Mouse (Mus musculus): ENCODE results near the gene Olfr787. TPM values are rescaled to one million over a fixed set of nuclear protein-coding genes. Genes with fewer than 3 reads are reported as not detected.

Olfr787 gene
- not detected in 2 replicates for polyA plus RNA-seq (2015; fragmentation: Nextera tagmentation; extraction: Ambion mirVana)

GRCm38 (mm10) chr10:129461562-129461961, at the start of gene Olfr787:
TSS of gene Olfr787 (plus strand) at chr10:129461862.
- Histone ChIP-seq H3K9ac (replicated peaks) (no peak within 1 kb of the TSS), H3K27me3 (replicated peaks) (no peaks in the 10 kb centered on the region), H3K36me3 (no peaks in the 10 kb centered on the region), H3K9me3 (replicated peaks) (no peaks in the 10 kb centered on the region), H3K4me1 (no peaks in the 10 kb centered on the region), H3K4me3 (replicated peaks) (no peak within 1 kb of the TSS), H3K27ac (replicated peaks) (no peak within 1 kb of the TSS), H3K4me2 (no peak within 1 kb of the TSS)
- 84% methylated on average over 3 of the region's 3 CpGs for whole genome bisulfite sequencing
- no peak for ATAC-seq (ENCODE audit: low FRiP score)

GRCm38 (mm10) chr10:129427006-129427405, 34.7 kb upstream of the Olfr787 start, which contains the start of gene Olfr786:
TSS of gene Olfr786 (plus strand) at chr10:129427306.
- no peak within 1 kb of the TSS for H3K4me3 ChIP-seq (replicated peaks)
- ATAC-seq (ENCODE audit: low FRiP score), result no peak
- H3K27me3 ChIP-seq (replicated peaks), result no peaks in the 10 kb centered on the region
- no peaks in the 10 kb centered on the region for H3K36me3 ChIP-seq
- no peak within 1 kb of the TSS for H3K4me2 ChIP-seq
- no peaks in the 10 kb centered on the region for H3K9me3 ChIP-seq (replicated peaks)
- H3K27ac ChIP-seq (replicated peaks), result no peak within 1 kb of the TSS
- no peaks in the 10 kb centered on the region for H3K4me1 ChIP-seq
- no peak within 1 kb of the TSS for H3K9ac ChIP-seq (replicated peaks)

GRCm38 (mm10) chr10:129470698-129471097, 9.0 kb downstream of the Olfr787 start, which contains the start of gene Olfr788:
TSS of gene Olfr788 (plus strand) at chr10:129470998.
- Histone ChIP-seq H3K27me3 (replicated peaks) (no peaks in the 10 kb centered on the region), H3K36me3 (no peaks in the 10 kb centered on the region), H3K27ac (replicated peaks) (no peak within 1 kb of the TSS), H3K9ac (replicated peaks) (no peak within 1 kb of the TSS), H3K9me3 (replicated peaks) (no peaks in the 10 kb centered on the region), H3K4me1 (no peaks in the 10 kb centered on the region), H3K4me3 (replicated peaks) (no peak within 1 kb of the TSS), H3K4me2 (no peak within 1 kb of the TSS)
- no peak for ATAC-seq (ENCODE audit: low FRiP score)

- WGBS, result 73% methylated on average over 2 of the region's 2 CpGs
- Histone ChIP-seq H3K27ac (replicated peaks) (no peak overlapping the region), H3K27me3 (replicated peaks) (no peaks in the 10 kb centered on the region), H3K4me1 (no peaks in the 10 kb centered on the region), H3K36me3 (no peaks in the 10 kb centered on the region), H3K9me3 (replicated peaks) (no peaks in the 10 kb centered on the region), H3K4me3 (replicated peaks) (no peak overlapping the region), H3K9ac (replicated peaks) (no peak overlapping the region), H3K4me2 (no peak overlapping the region)
- ATAC-seq (ENCODE audit: low FRiP score), result no peak
Measured at GRCm38 (mm10) chr10:129473256-129473655, 11.6 kb downstream of the Olfr787 start.

GRCm38 (mm10) chr10:129473723-129474122, 12.1 kb downstream of the Olfr787 start:
- Histone ChIP-seq H3K36me3 (no peaks in the 10 kb centered on the region), H3K9me3 (replicated peaks) (no peaks in the 10 kb centered on the region), H3K27ac (replicated peaks) (no peak overlapping the region), H3K4me3 (replicated peaks) (no peak overlapping the region), H3K4me1 (no peaks in the 10 kb centered on the region), H3K27me3 (replicated peaks) (no peaks in the 10 kb centered on the region), H3K4me2 (no peak overlapping the region), H3K9ac (replicated peaks) (no peak overlapping the region)
- ATAC-seq (ENCODE audit: low FRiP score), result no peak

GRCm38 (mm10) chr10:129484452-129484851, 22.8 kb downstream of the Olfr787 start, which contains the start of gene Olfr789:
TSS of gene Olfr789 (plus strand) at chr10:129484752.
- Histone ChIP-seq H3K4me3 (replicated peaks) (no peak within 1 kb of the TSS), H3K27ac (replicated peaks) (no peak within 1 kb of the TSS)

GRCm38 (mm10) chr10:129490101-129490500, 28.4 kb downstream of the Olfr787 start:
- Histone ChIP-seq H3K9ac (replicated peaks) (no peak overlapping the region), H3K27me3 (replicated peaks) (no peaks in the 10 kb centered on the region), H3K27ac (replicated peaks) (no peak overlapping the region), H3K4me1 (no peaks in the 10 kb centered on the region), H3K4me2 (no peak overlapping the region), H3K4me3 (replicated peaks) (no peak overlapping the region), H3K9me3 (replicated peaks) (no peaks in the 10 kb centered on the region), H3K36me3 (no peaks in the 10 kb centered on the region)
- 81% methylated on average over 2 of the region's 2 CpGs for WGBS
- no peak for ATAC-seq (ENCODE audit: low FRiP score)

More at GRCm38 (mm10) chr10:129484452-129484851, 22.8 kb downstream of the Olfr787 start, which contains the start of gene Olfr789:
- H3K36me3 ChIP-seq, result no peaks in the 10 kb centered on the region
- WGBS, result 78% methylated on average over 2 of the region's 2 CpGs
- H3K9ac ChIP-seq (replicated peaks), result no peak within 1 kb of the TSS
- H3K4me2 ChIP-seq, result no peak within 1 kb of the TSS
- H3K9me3 ChIP-seq (replicated peaks), result no peaks in the 10 kb centered on the region
- H3K27me3 ChIP-seq (replicated peaks), result no peaks in the 10 kb centered on the region
- H3K4me1 ChIP-seq, result no peaks in the 10 kb centered on the region
- ATAC-seq (ENCODE audit: low FRiP score), result no peak

GRCm38 (mm10) chr10:129498192-129498591, 36.5 kb downstream of the Olfr787 start, which contains the start of gene Olfr790:
TSS of gene Olfr790 (plus strand) at chr10:129498492.
- Histone ChIP-seq H3K4me1 (no peaks in the 10 kb centered on the region), H3K36me3 (no peaks in the 10 kb centered on the region), H3K9me3 (replicated peaks) (no peaks in the 10 kb centered on the region), H3K27ac (replicated peaks) (no peak within 1 kb of the TSS), H3K4me3 (replicated peaks) (no peak within 1 kb of the TSS), H3K4me2 (no peak within 1 kb of the TSS), H3K9ac (replicated peaks) (no peak within 1 kb of the TSS), H3K27me3 (replicated peaks) (no peaks in the 10 kb centered on the region)
- no peak for ATAC-seq (ENCODE audit: low FRiP score)

Other genes starting within 250 kb of the Olfr787 start
- not detected in 2 replicates for gene Olfr774, start 225.7 kb upstream of the Olfr787 start, polyA plus RNA-seq (2015; fragmentation: Nextera tagmentation; extraction: Ambion mirVana)
- not detected in 2 replicates for gene Olfr775, start 213.4 kb upstream of the Olfr787 start, polyA plus RNA-seq (2015; fragmentation: Nextera tagmentation; extraction: Ambion mirVana)
- not detected in 2 replicates for gene Olfr776, start 202.7 kb upstream of the Olfr787 start, polyA plus RNA-seq (2015; fragmentation: Nextera tagmentation; extraction: Ambion mirVana)
- gene Olfr777, start 190.4 kb upstream of the Olfr787 start, polyA plus RNA-seq (2015; fragmentation: Nextera tagmentation; extraction: Ambion mirVana), result not detected in 2 replicates
- gene Olfr780, start 143.7 kb upstream of the Olfr787 start, polyA plus RNA-seq (2015; fragmentation: Nextera tagmentation; extraction: Ambion mirVana), result not detected in 2 replicates
- gene Olfr781, start 133.0 kb upstream of the Olfr787 start, polyA plus RNA-seq (2015; fragmentation: Nextera tagmentation; extraction: Ambion mirVana), result not detected in 2 replicates
- not detected in 2 replicates for gene Olfr782, start 113.0 kb upstream of the Olfr787 start, polyA plus RNA-seq (2015; fragmentation: Nextera tagmentation; extraction: Ambion mirVana)
- gene Olfr784, start 77.8 kb upstream of the Olfr787 start, polyA plus RNA-seq (2015; fragmentation: Nextera tagmentation; extraction: Ambion mirVana), result 0.14 TPM in 2 replicates
- not detected in 2 replicates for gene Olfr785, start 56.4 kb upstream of the Olfr787 start, polyA plus RNA-seq (2015; fragmentation: Nextera tagmentation; extraction: Ambion mirVana)
- gene Olfr786, start 34.6 kb upstream of the Olfr787 start, polyA plus RNA-seq (2015; fragmentation: Nextera tagmentation; extraction: Ambion mirVana), result not detected in 2 replicates
- gene Olfr788, start 9.1 kb downstream of the Olfr787 start, polyA plus RNA-seq (2015; fragmentation: Nextera tagmentation; extraction: Ambion mirVana), result not detected in 2 replicates
- not detected in 2 replicates for gene Olfr789, start 22.9 kb downstream of the Olfr787 start, polyA plus RNA-seq (2015; fragmentation: Nextera tagmentation; extraction: Ambion mirVana)
- gene Olfr790, start 36.6 kb downstream of the Olfr787 start, polyA plus RNA-seq (2015; fragmentation: Nextera tagmentation; extraction: Ambion mirVana), result not detected in 2 replicates
- gene Olfr791, start 59.9 kb downstream of the Olfr787 start, polyA plus RNA-seq (2015; fragmentation: Nextera tagmentation; extraction: Ambion mirVana), result not detected in 2 replicates
- not detected in 2 replicates for gene Olfr792, start 77.3 kb downstream of the Olfr787 start, polyA plus RNA-seq (2015; fragmentation: Nextera tagmentation; extraction: Ambion mirVana)
- gene Olfr794, start 105.8 kb downstream of the Olfr787 start, polyA plus RNA-seq (2015; fragmentation: Nextera tagmentation; extraction: Ambion mirVana), result not detected in 2 replicates
- gene Olfr796, start 150.7 kb downstream of the Olfr787 start, polyA plus RNA-seq (2015; fragmentation: Nextera tagmentation; extraction: Ambion mirVana), result not detected in 2 replicates
- gene Olfr798, start 166.1 kb downstream of the Olfr787 start, polyA plus RNA-seq (2015; fragmentation: Nextera tagmentation; extraction: Ambion mirVana), result not detected in 2 replicates
- not detected in 2 replicates for gene Olfr799, start 175.6 kb downstream of the Olfr787 start, polyA plus RNA-seq (2015; fragmentation: Nextera tagmentation; extraction: Ambion mirVana)
- not detected in 2 replicates for gene Olfr800, start 195.8 kb downstream of the Olfr787 start, polyA plus RNA-seq (2015; fragmentation: Nextera tagmentation; extraction: Ambion mirVana)
- gene Olfr801, start 212.0 kb downstream of the Olfr787 start, polyA plus RNA-seq (2015; fragmentation: Nextera tagmentation; extraction: Ambion mirVana), result not detected in 2 replicates
- gene Olfr802, start 226.3 kb downstream of the Olfr787 start, polyA plus RNA-seq (2015; fragmentation: Nextera tagmentation; extraction: Ambion mirVana), result 0.08 TPM in 1 of 2 replicates, not detected in the other
- gene Olfr803, start 232.4 kb downstream of the Olfr787 start, polyA plus RNA-seq (2015; fragmentation: Nextera tagmentation; extraction: Ambion mirVana), result not detected in 2 replicates
- gene Olfr804, start 241.3 kb downstream of the Olfr787 start, polyA plus RNA-seq (2015; fragmentation: Nextera tagmentation; extraction: Ambion mirVana), result not detected in 2 replicates